Mouse (Mus musculus): ENCODE results near the gene Slc22a4.

DNA sequence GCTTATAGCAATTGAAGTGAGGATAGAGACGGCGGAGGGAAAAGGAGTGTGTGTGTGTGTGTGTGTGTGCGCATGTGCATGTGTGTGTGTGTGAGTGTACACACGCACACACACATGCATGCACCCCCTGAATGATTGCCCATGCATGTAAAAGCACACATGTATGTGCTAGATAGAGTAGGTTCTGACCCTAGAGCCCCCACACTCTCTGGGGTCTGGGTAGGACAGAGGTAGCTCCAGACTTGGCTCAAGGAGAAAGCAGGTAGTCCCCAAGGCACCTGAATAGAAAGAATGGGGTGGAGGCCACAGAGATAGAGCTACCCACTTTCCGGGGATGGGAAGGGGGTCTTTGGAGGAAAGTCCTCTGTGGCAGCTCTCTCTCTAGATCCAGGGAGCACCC, 24.2 kb upstream of the Slc22a4 start:
- TF ChIP-seq CTCF (IDR thresholded peaks at IDR 0.05; ENCODE audit: extremely low read depth, insufficient read depth, low read length) (no peak), POLR2A (IDR thresholded peaks at IDR 0.05; ENCODE audit: extremely low read depth, insufficient read depth, low read length) (no peak)

Data from cortical plate, adult 2 months (tissue).